Mouse (Mus musculus) heart, postnatal 25 days (tissue): ENCODE measurements at regions not wholly inside any gene's neighbourhood (a gene's known extent, or its start where the extent isn't known, plus 50 kb on each side); places are given as distances from the start of the nearest gene placed in this dataset.
"Not testable (repeated sequence)": the region's sequence is repeated elsewhere in the genome, so short reads cannot be mapped to it uniquely, and the experiment has no call there.

Experiments used
- DNase-seq: peaks from one replicate; pipeline ENCODE4 v3.0.0; 2022; ENCODE audit warnings: low spot score
- intact Hi-C: fragments of 180-260 bp; cut with DNase I; formaldehyde crosslinking; loops from one replicate; pipeline ENCODE4 v1.15.1; 2025

GRCm38 (mm10) chr15:91916946-91917345, 78.9 kb downstream of the Smgc start:
- intact Hi-C loops: no loop called here
- no peak for DNase-seq

GRCm38 (mm10) chr15:91917877-91918276, 79.8 kb downstream of the Smgc start:
- DNase-seq: no peak
- intact Hi-C loops: no loop called here

GRCm38 (mm10) chr15:91924542-91924941, 86.5 kb downstream of the Smgc start:
- intact Hi-C loops: no loop called here
- DNase-seq: no peak

- DNase-seq: no peak
- intact Hi-C loops: no loop called here
Measured at GRCm38 (mm10) chr15:91927492-91927891, 89.4 kb downstream of the Smgc start.

- intact Hi-C loops: no loop called here
- no peak for DNase-seq
Measured at GRCm38 (mm10) chr15:91928511-91928910, 90.4 kb downstream of the Smgc start.

GRCm38 (mm10) chr15:91957273-91957672, 93.7 kb upstream of the Cntn1 start:
- intact Hi-C loops: no loop called here
- no peak for DNase-seq

GRCm38 (mm10) chr15:91965172-91965571, 85.8 kb upstream of the Cntn1 start:
- intact Hi-C loops: no loop called here
- no peak for DNase-seq

- DNase-seq: no peak
- intact Hi-C loops: loop anchor here (1.0 kb wide), 1 partner anchor 262 kb away; no protein-coding TSS in a partner anchor
Measured at GRCm38 (mm10) chr15:91969378-91969777, 81.6 kb upstream of the Cntn1 start.

- no peak for DNase-seq
- intact Hi-C loops: no loop called here
Measured at GRCm38 (mm10) chr15:91971411-91971810, 79.6 kb upstream of the Cntn1 start.

- DNase-seq: no peak
- intact Hi-C loops: no loop called here
Measured at GRCm38 (mm10) chr15:91971846-91972245, 79.1 kb upstream of the Cntn1 start.

- intact Hi-C loops: no loop called here
- no peak for DNase-seq
Measured at GRCm38 (mm10) chr15:91975606-91976005, 75.4 kb upstream of the Cntn1 start.

GRCm38 (mm10) chr15:91983186-91983585, 67.8 kb upstream of the Cntn1 start:
- DNase-seq, intact Hi-C loops: not testable (repeated sequence)

- intact Hi-C loops: no loop called here
- no peak for DNase-seq
Measured at GRCm38 (mm10) chr15:92000086-92000485, 50.9 kb upstream of the Cntn1 start.
